Mouse (Mus musculus): ENCODE data around the gene Vmn1r83. TPM values are rescaled to one million over a fixed set of nuclear protein-coding genes. Genes with fewer than 3 reads are reported as not detected.

Vmn1r83 gene
- not detected in 2 replicates for total RNA-seq (2014; fragmentation: Nextera tagmentation)
- 0.22 TPM in 1 of 2 replicates, not detected in the other for total RNA-seq (2017)
- not detected in 2 replicates for polyA plus RNA-seq (2012)

DNA sequence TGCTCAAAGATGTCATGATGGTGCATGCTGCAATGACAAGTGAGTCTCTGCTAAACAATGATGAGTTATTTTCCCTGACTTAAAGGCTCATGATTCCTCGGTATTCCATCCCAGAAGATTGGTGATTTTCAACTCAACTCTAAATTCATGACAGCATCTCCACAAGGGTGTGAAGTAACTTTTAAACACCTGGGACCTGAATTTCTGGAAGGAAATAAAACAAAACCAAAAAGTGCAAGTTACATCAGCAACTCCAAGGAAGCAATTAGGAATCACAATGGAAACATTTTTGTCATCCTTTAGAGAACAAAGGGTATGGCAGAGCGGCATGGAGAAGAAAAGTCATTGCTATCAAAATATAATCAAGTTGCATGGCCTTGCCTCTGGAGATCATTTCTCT is at the start of gene Vmn1r83:
TSS of gene Vmn1r83 (minus strand) at position 101 of the 400 bp plus-strand sequence.
- Histone ChIP-seq H3K4me1 (ENCODE audit: insufficient read depth, low read depth, low read length) (no peaks in the 10 kb centered on the region), H3K36me3 (replicated peaks) (no peaks in the 10 kb centered on the region), H3K9me3 (replicated peaks) (no peaks in the 10 kb centered on the region), H3K4me3 (ENCODE audit: low read depth, low read length) (no peak within 1 kb of the TSS), H3K27me3 (ENCODE audit: insufficient read depth, low read length) (no peaks in the 10 kb centered on the region; the same call in 1 of the 2 replicates)
- DNase-seq (ENCODE audit: low spot score), result no peak
- no peak for TF ChIP-seq GATA1 (IDR thresholded peaks at IDR 0.05; ENCODE audit: borderline replicate concordance, low read length)
- no peak for TF ChIP-seq POLR2AphosphoS5 (IDR thresholded peaks at IDR 0.05; ENCODE audit: insufficient replicate concordance, low read depth, low read length)
- no peak for TF ChIP-seq GATA2 (IDR thresholded peaks at IDR 0.05; ENCODE audit: borderline replicate concordance, low read depth, low read length)
- no peak for TF ChIP-seq CTCF (IDR thresholded peaks at IDR 0.05; ENCODE audit: low read depth, low read length)
- no peak for TF ChIP-seq TAL1 (conservative IDR thresholded peaks at IDR 0.05; ENCODE audit: low read depth, low read length)
- no peak for ATAC-seq (ENCODE audit: extremely low read depth, insufficient number of reproducible peaks, low FRiP score, poor library complexity, severe bottlenecking)

DNA sequence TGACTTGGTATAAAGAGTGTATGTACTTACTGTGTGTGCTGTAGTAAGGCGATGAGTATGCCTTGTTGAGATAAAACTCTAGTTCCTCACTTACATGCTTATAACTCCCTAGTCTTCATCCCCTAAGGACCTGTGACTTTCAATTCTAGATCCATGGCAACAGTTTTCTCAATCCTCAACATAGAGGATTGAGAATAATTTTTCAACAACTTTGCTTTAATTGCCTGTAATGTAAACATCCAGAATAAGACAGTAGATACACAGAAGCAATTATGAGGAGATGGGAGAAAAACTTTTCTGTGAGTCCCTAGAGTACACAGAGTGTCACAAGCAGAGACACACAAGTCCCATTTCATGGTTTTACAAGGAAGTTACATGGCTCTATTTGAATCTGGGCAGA is 39.9 kb upstream of the Vmn1r83 start, which contains the start of gene Vmn1r84:
TSS of gene Vmn1r84 (minus strand) at position 101 of the 400 bp plus-strand sequence.
- ATAC-seq (ENCODE audit: extremely low read depth, insufficient number of reproducible peaks, low FRiP score, poor library complexity, severe bottlenecking) (no peak), DNase-seq (ENCODE audit: low spot score) (no peak)
- Histone ChIP-seq H3K27me3 (ENCODE audit: insufficient read depth, low read length) (no peaks in the 10 kb centered on the region), H3K9me3 (replicated peaks) (no peaks in the 10 kb centered on the region), H3K4me1 (ENCODE audit: insufficient read depth, low read depth, low read length) (no peaks in the 10 kb centered on the region), H3K4me3 (ENCODE audit: low read depth, low read length) (no peak within 1 kb of the TSS), H3K36me3 (replicated peaks) (no peaks in the 10 kb centered on the region)
- no peak for TF ChIP-seq POLR2AphosphoS5 (IDR thresholded peaks at IDR 0.05; ENCODE audit: insufficient replicate concordance, low read depth, low read length)
- no peak for TF ChIP-seq TAL1 (conservative IDR thresholded peaks at IDR 0.05; ENCODE audit: low read depth, low read length)
- TF ChIP-seq GATA1 (IDR thresholded peaks at IDR 0.05; ENCODE audit: borderline replicate concordance, low read length), result no peak
- no peak for TF ChIP-seq GATA2 (IDR thresholded peaks at IDR 0.05; ENCODE audit: borderline replicate concordance, low read depth, low read length)

DNA sequence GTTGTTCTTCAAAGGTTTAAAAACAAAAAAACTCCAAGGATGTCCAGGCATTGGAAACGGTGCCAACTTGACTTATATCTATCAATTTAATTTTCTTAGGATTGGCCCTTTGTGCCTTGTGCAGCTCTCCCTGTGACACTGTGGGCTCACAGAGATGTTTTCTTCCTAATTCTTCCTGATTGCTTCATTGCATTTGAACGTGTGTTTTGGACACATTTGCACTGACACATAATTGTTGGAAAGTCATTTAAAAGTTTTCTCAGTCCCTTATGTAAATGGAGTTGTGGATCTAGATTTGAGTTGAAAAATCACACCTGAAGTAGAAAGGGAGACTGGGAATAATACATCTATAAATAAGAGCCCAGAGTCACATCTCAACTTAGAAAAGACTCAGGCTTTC is 29.2 kb downstream of the Vmn1r83 start, which contains the start of gene Vmn1r82:
TSS of gene Vmn1r82 (plus strand) at position 301 of the 400 bp plus-strand sequence.
- Histone ChIP-seq H3K36me3 (replicated peaks) (no peaks in the 10 kb centered on the region), H3K27me3 (ENCODE audit: insufficient read depth, low read length) (no peaks in the 10 kb centered on the region), H3K4me1 (ENCODE audit: insufficient read depth, low read depth, low read length) (no peaks in the 10 kb centered on the region), H3K9me3 (replicated peaks) (no peaks in the 10 kb centered on the region), H3K4me3 (ENCODE audit: low read depth, low read length) (no peak within 1 kb of the TSS)
- ATAC-seq (ENCODE audit: extremely low read depth, insufficient number of reproducible peaks, low FRiP score, poor library complexity, severe bottlenecking) (no peak), DNase-seq (ENCODE audit: low spot score) (no peak)
- TF ChIP-seq POLR2AphosphoS5 (IDR thresholded peaks at IDR 0.05; ENCODE audit: insufficient replicate concordance, low read depth, low read length) (no peak), CTCF (IDR thresholded peaks at IDR 0.05; ENCODE audit: low read depth, low read length) (no peak), GATA2 (IDR thresholded peaks at IDR 0.05; ENCODE audit: borderline replicate concordance, low read depth, low read length) (no peak), GATA1 (IDR thresholded peaks at IDR 0.05; ENCODE audit: borderline replicate concordance, low read length) (no peak), TAL1 (conservative IDR thresholded peaks at IDR 0.05; ENCODE audit: low read depth, low read length) (no peak)

Other genes with a start within 250 kb of the Vmn1r83 start
- not detected in 2 replicates for gene Vmn1r78, start 179.2 kb downstream of the Vmn1r83 start, total RNA-seq (2014; fragmentation: Nextera tagmentation)
- gene Vmn1r78, start 179.2 kb downstream of the Vmn1r83 start, total RNA-seq (2017), result 0.05 and 0.06 TPM in 2 replicates
- gene Vmn1r78, start 179.2 kb downstream of the Vmn1r83 start, polyA plus RNA-seq (2012), result not detected in 2 replicates
- 0.24 TPM in 1 of 2 replicates, not detected in the other for gene Vmn1r79, start 158.2 kb downstream of the Vmn1r83 start, total RNA-seq (2014; fragmentation: Nextera tagmentation)
- gene Vmn1r79, start 158.2 kb downstream of the Vmn1r83 start, total RNA-seq (2017), result 0.12 and 0.38 TPM in 2 replicates
- gene Vmn1r79, start 158.2 kb downstream of the Vmn1r83 start, polyA plus RNA-seq (2012), result not detected in 2 replicates
- gene Vmn1r80, start 140.2 kb downstream of the Vmn1r83 start, total RNA-seq (2014; fragmentation: Nextera tagmentation), result not detected in 2 replicates
- under 0.01 and 0.11 TPM in 2 replicates for gene Vmn1r80, start 140.2 kb downstream of the Vmn1r83 start, total RNA-seq (2017)
- not detected in 2 replicates for gene Vmn1r80, start 140.2 kb downstream of the Vmn1r83 start, polyA plus RNA-seq (2012)
- not detected in 2 replicates for gene Vmn1r81, start 61.2 kb downstream of the Vmn1r83 start, total RNA-seq (2014; fragmentation: Nextera tagmentation)
- gene Vmn1r81, start 61.2 kb downstream of the Vmn1r83 start, total RNA-seq (2017), result 0.06 and 0.16 TPM in 2 replicates
- gene Vmn1r81, start 61.2 kb downstream of the Vmn1r83 start, polyA plus RNA-seq (2012), result under 0.01 TPM in 1 of 2 replicates, not detected in the other
- not detected in 2 replicates for gene Vmn1r82, start 29.1 kb downstream of the Vmn1r83 start, total RNA-seq (2014; fragmentation: Nextera tagmentation)
- 0.06 and 0.11 TPM in 2 replicates for gene Vmn1r82, start 29.1 kb downstream of the Vmn1r83 start, total RNA-seq (2017)
- not detected in 2 replicates for gene Vmn1r82, start 29.1 kb downstream of the Vmn1r83 start, polyA plus RNA-seq (2012)
- not detected in 2 replicates for gene Vmn1r84, start 39.8 kb upstream of the Vmn1r83 start, total RNA-seq (2014; fragmentation: Nextera tagmentation)
- 0.16 TPM in 1 of 2 replicates, not detected in the other for gene Vmn1r84, start 39.8 kb upstream of the Vmn1r83 start, total RNA-seq (2017)
- not detected in 2 replicates for gene Vmn1r84, start 39.8 kb upstream of the Vmn1r83 start, polyA plus RNA-seq (2012)
- 1.7 and 3.5 TPM in 2 replicates for gene Zfp551, start 93.3 kb upstream of the Vmn1r83 start, total RNA-seq (2014; fragmentation: Nextera tagmentation)
- gene Zfp551, start 93.3 kb upstream of the Vmn1r83 start, total RNA-seq (2017), result 3.2 and 3.8 TPM in 2 replicates
- 0.07 and 0.13 TPM in 2 replicates for gene Zfp551, start 93.3 kb upstream of the Vmn1r83 start, polyA plus RNA-seq (2012)
- 27.5 and 30.6 TPM in 2 replicates for gene Zfp606, start 148.8 kb upstream of the Vmn1r83 start, total RNA-seq (2014; fragmentation: Nextera tagmentation)
- gene Zfp606, start 148.8 kb upstream of the Vmn1r83 start, total RNA-seq (2017), result 14.6 and 17.4 TPM in 2 replicates
- gene Zfp606, start 148.8 kb upstream of the Vmn1r83 start, polyA plus RNA-seq (2012), result 2.3 and 2.9 TPM in 2 replicates
- not detected in 2 replicates for gene 2900092C05Rik, start 183.0 kb upstream of the Vmn1r83 start, total RNA-seq (2014; fragmentation: Nextera tagmentation)
- not detected in 2 replicates for gene 2900092C05Rik, start 183.0 kb upstream of the Vmn1r83 start, total RNA-seq (2017)
- gene 2900092C05Rik, start 183.0 kb upstream of the Vmn1r83 start, polyA plus RNA-seq (2012), result not detected in 2 replicates